Mouse (Mus musculus) lung, postnatal 0 days (tissue): ENCODE results near the gene Sys1. TPM values are rescaled to one million over a fixed set of nuclear protein-coding genes. Genes with fewer than 3 reads are reported as not detected.
A peak's percentile ranks its signal among the peaks of the same experiment; 100 is the strongest.

ENCODE experiments used
- ATAC-seq: fragments of 200-750 bp; cut with Nextera tagmentation; 2 replicates; pipeline ENCODE4 v1.8.0; 2017; ENCODE audit warnings: moderate library complexity
- DNase-seq: peaks from one replicate; pipeline ENCODE4 v3.0.0-alpha.2; 2016; ENCODE audit warnings: low spot score
- H3K27ac ChIP-seq: fragments of 300-500 bp; sonication (generic); 2 replicates; pipeline ENCODE4 v1.5.1; 2014; ENCODE audit warnings: antibody characterized with exemption, mild to moderate bottlenecking, low read length, mixed read lengths
- H3K27me3 ChIP-seq: fragments of 300-500 bp; sonication (generic); replicated peaks from 2 replicates; pipeline ENCODE4 v1.6.1; 2014; ENCODE audit warnings: low read length, mixed read lengths; ENCODE audit not compliant: insufficient read depth
- H3K36me3 ChIP-seq: fragments of 300-500 bp; sonication (generic); 2 replicates; pipeline ENCODE4 v1.6.1; 2014; ENCODE audit warnings: low read length, mixed read lengths; ENCODE audit not compliant: insufficient read depth
- H3K4me1 ChIP-seq: fragments of 300-500 bp; sonication (generic); 2 replicates; pipeline ENCODE4 v1.6.1; 2014; ENCODE audit warnings: antibody characterized with exemption, low read depth, low read length, mixed read lengths; ENCODE audit not compliant: insufficient read depth
- H3K4me2 ChIP-seq: fragments of 300-500 bp; sonication (generic); replicated peaks from 2 replicates; pipeline ENCODE4 v1.6.1; 2014; ENCODE audit warnings: low read depth, mild to moderate bottlenecking, low read length, moderate library complexity, mixed read lengths
- H3K4me3 ChIP-seq: fragments of 300-500 bp; sonication (generic); 2 replicates; pipeline ENCODE4 v1.5.1; 2014; ENCODE audit warnings: low read depth, low read length
- H3K9ac ChIP-seq: fragments of 300-500 bp; sonication (generic); replicated peaks from 2 replicates; pipeline ENCODE4 v1.6.1; 2014; ENCODE audit warnings: low read depth, mild to moderate bottlenecking
- H3K9me3 ChIP-seq: fragments of 300-500 bp; sonication (generic); 2 replicates; pipeline ENCODE4 v1.6.1; 2016; ENCODE audit warnings: low read length, mixed read lengths
- CTCF ChIP-seq: IDR thresholded peaks from 2 replicates; pipeline ENCODE4 v1.5.1; 2016; ENCODE audit warnings: antibody characterized with exemption, mild to moderate bottlenecking
- EP300 ChIP-seq: IDR thresholded peaks from 2 replicates; pipeline ENCODE4 v1.6.1; 2016; ENCODE audit warnings: antibody characterized with exemption, mild to moderate bottlenecking, control low read depth
- WGBS: fragments of 180-500 bp; shearing (Covaris S2); extraction: QIAGEN DNeasy Blood & Tissue Kit; methylation state at CpG from one replicate; pipeline ENCODE4 v1.1.7; 2014; 5-methylcytosine and 5-hydroxymethylcytosine counted together
- polyA plus RNA-seq: library from polyadenylated mRNA; unstranded; fragments of >200 nt; fragmentation: Nextera tagmentation; extraction: Ambion mirVana; gene quantifications from 2 replicates; pipeline ENCODE4 v1.2.1, GENCODE M21; 2015

Sys1 gene
- polyA plus RNA-seq, 1 experiment from 2014 or later = 66.2 TPM

GRCm38 (mm10) chr2:164426121-164426520 is 30.6 kb upstream of the Sys1 start:
- no peak for DNase-seq

GRCm38 (mm10) chr2:164426952-164427351 is 29.8 kb upstream of the Sys1 start:
- Histone ChIP-seq H3K27ac (no peak overlapping the region), H3K4me2 (no peak overlapping the region), H3K4me1 (peaks cover 13% of the 10 kb centered on the region; the same call in 1 of the 2 replicates), H3K27me3 (no peaks in the 10 kb centered on the region), H3K9me3 (no peaks in the 10 kb centered on the region), H3K36me3 (peaks cover 19% of the 10 kb centered on the region), H3K9ac (no peak overlapping the region), H3K4me3 (no peak overlapping the region)
- TF ChIP-seq EP300 (no peak), CTCF (no peak)
- ATAC-seq (no peak), DNase-seq (no peak)
- WGBS = 78% methylated on average over 5 of the region's 5 CpGs

More at GRCm38 (mm10) chr2:164426121-164426520, 30.6 kb upstream of the Sys1 start:
- Histone ChIP-seq H3K9me3 (no peaks in the 10 kb centered on the region), H3K4me1 (peaks cover 8% of the 10 kb centered on the region; the same call in 1 of the 2 replicates), H3K27ac (no peak overlapping the region), H3K4me3 (no peak overlapping the region), H3K36me3 (peaks cover 19% of the 10 kb centered on the region), H3K9ac (no peak overlapping the region), H3K27me3 (no peaks in the 10 kb centered on the region), H3K4me2 (no peak overlapping the region)
- WGBS = 33% methylated on average over 12 of the region's 12 CpGs
- no peak for ATAC-seq
- TF ChIP-seq CTCF = no peak
- TF ChIP-seq EP300 = no peak

GRCm38 (mm10) chr2:164428451-164428850 is 28.3 kb upstream of the Sys1 start:
- no peak for ATAC-seq
- no peak overlapping the region for H3K9ac ChIP-seq
- H3K27me3 ChIP-seq = no peaks in the 10 kb centered on the region
- H3K36me3 ChIP-seq = peaks cover 19% of the 10 kb centered on the region
- H3K9me3 ChIP-seq = no peaks in the 10 kb centered on the region
- no peak for DNase-seq
- no peak overlapping the region for H3K4me3 ChIP-seq
- peaks cover 28% of the 10 kb centered on the region for H3K4me1 ChIP-seq
- no peak for TF ChIP-seq CTCF
- no peak for TF ChIP-seq EP300
- H3K27ac ChIP-seq = no peak overlapping the region
- 40% methylated on average over 5 of the region's 5 CpGs for WGBS
- no peak overlapping the region for H3K4me2 ChIP-seq

GRCm38 (mm10) chr2:164429881-164430615 is 26.7 kb upstream of the Sys1 start:
- H3K9ac ChIP-seq = 0 out of 2 replicates have a peak overlapping the region, but pooled peaks have one; percentile 5
- no peak overlapping the region for H3K4me2 ChIP-seq
- H3K9me3 ChIP-seq = no peaks in the 10 kb centered on the region
- H3K27me3 ChIP-seq = no peaks in the 10 kb centered on the region
- DNase-seq = no peak
- 0 out of 2 replicates have a peak overlapping the region, but pooled peaks have one; percentile 0 for H3K27ac ChIP-seq
- no peak for TF ChIP-seq CTCF
- TF ChIP-seq EP300 = no peak
- ATAC-seq = no peak
- H3K36me3 ChIP-seq = peaks cover 16% of the 10 kb centered on the region
- H3K4me1 ChIP-seq = peaks cover 33% of the 10 kb centered on the region
- 56% methylated on average over 15 of the region's 15 CpGs for WGBS
- no peak overlapping the region for H3K4me3 ChIP-seq

- TF ChIP-seq CTCF (peak; percentile 49), EP300 (no peak)
- peak overlapping the region; percentile 0; the same call in 1 of the 2 replicates for H3K27ac ChIP-seq
- H3K36me3 ChIP-seq = peaks cover 13% of the 10 kb centered on the region
- H3K4me1 ChIP-seq = peaks cover 36% of the 10 kb centered on the region
- H3K27me3 ChIP-seq = no peaks in the 10 kb centered on the region
- DNase-seq = peak; percentile 63
- peak; percentile 20; the same call in 1 of the 2 replicates for ATAC-seq
- H3K9me3 ChIP-seq = no peaks in the 10 kb centered on the region
- H3K4me3 ChIP-seq = no peak overlapping the region
- WGBS = 14% methylated on average over 7 of the region's 7 CpGs
- 0 out of 2 replicates have a peak overlapping the region, but pooled peaks have one; percentile 5 for H3K9ac ChIP-seq
- H3K4me2 ChIP-seq = no peak overlapping the region
Observed at GRCm38 (mm10) chr2:164430697-164431096, 26.1 kb upstream of the Sys1 start.

GRCm38 (mm10) chr2:164431676-164432465 is 24.9 kb upstream of the Sys1 start:
- peaks cover 48% of the 10 kb centered on the region for H3K4me1 ChIP-seq
- peak overlapping the region; percentile 81 for H3K27ac ChIP-seq
- peak; percentile 67 for ATAC-seq
- H3K36me3 ChIP-seq = peaks cover 13% of the 10 kb centered on the region; the same call in 1 of the 2 replicates
- no peak overlapping the region for H3K4me3 ChIP-seq
- H3K9ac ChIP-seq = peak overlapping the region; percentile 3; the same call in 1 of the 2 replicates
- peak overlapping the region; percentile 17; the same call in 1 of the 2 replicates for H3K4me2 ChIP-seq
- TF ChIP-seq EP300 (no peak), CTCF (no peak)
- H3K9me3 ChIP-seq = no peaks in the 10 kb centered on the region
- no peaks in the 10 kb centered on the region for H3K27me3 ChIP-seq
- DNase-seq = peak; percentile 84
- WGBS = 34% methylated on average over 9 of the region's 9 CpGs
